Mouse (Mus musculus) spleen, adult 12 weeks (tissue): ENCODE results near the gene Bcdin3d.

ENCODE experiments used
- DNase-seq: peaks from one replicate; pipeline ENCODE4 v3.0.0; 2022; ENCODE audit warnings: low spot score

Gene Bcdin3d

GRCm38 (mm10) chr15:99474576-99474926, at the start of gene Bcdin3d:
Gene Bcdin3d, minus strand, starts transcription at chr15:99474730.
- DNase-seq, result peak; percentile 65

GRCm38 (mm10) chr15:99520306-99520705, 45.8 kb upstream of the Bcdin3d start:
- DNase-seq, result no peak

- no peak for DNase-seq
Measured at GRCm38 (mm10) chr15:99519626-99520025, 45.1 kb upstream of the Bcdin3d start.

DNA sequence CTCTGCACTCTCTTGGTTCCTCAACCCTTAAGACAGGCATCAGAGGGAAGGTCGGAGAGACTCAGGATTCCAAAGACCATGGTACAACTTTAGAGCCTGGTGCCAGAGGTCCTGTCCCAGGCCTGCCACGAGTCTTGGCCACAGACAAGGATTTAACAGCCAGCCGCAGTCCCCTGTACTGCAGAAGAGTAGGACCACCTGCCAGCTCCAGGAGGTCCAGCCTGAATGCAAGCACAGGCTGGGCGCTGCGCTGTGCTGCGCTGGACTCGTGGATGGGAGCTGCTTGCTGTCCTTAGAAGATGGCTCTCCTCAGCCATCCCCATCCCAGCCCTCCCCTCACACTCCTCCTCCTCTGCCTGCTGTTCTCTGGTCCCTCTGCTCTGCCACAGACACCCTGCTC, 43.2 kb upstream of the Bcdin3d start:
- DNase-seq, result no peak

DNA sequence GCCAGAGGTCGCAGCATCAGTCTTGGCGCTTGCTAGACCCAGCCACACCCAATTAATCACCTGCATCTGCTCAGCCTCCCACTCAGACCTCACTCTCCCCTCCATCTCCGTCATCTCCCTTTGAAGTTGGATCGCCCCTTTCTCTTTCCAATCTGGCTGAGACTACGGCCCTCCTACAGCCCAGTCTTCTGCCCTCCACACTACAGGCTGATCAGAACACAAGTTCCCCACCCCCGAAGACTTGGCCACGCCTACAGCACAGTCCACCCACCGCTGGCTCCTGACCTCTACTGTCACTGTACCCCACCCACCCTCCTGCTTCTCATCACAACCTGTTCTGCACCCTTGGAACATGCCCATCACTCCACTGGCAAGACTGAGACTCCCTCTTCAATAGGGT, 42.2 kb upstream of the Bcdin3d start:
- DNase-seq, result no peak

DNA sequence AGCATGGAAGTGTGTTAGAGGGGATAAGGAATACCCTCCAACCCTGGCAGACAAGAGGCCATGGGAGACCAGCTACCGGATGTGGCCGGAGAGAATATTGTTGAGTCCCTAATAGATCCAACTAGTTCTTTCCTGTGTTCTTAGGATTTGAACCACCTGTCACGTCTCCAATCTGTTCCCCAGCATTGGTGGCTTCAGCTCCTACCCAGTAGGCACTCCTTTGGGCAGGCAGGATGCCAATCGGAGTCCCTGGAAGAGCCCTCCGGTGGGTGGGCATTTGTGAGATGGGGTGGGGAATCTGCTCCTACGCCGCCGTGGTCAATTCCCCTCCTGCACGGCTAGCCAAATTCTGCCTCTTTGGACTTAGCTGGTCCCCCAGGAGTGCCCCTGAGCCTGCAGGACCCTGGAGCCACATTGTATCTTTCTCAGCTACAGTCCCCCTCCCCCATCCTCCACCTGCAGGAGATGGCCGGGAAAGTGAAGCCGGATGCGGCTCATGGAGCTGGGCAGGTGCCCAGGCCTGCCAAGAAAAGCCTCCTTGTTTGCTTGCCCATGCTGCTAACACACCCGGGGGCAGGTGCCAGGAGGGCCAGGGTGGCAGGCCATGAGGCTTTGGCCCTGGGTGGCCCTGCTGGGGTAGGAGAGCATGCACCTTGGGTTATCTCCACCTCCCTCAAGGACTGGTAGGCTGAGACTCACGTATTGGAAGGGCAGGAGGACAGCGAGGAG, 37.4 kb upstream of the Bcdin3d start:
- no peak for DNase-seq

DNA sequence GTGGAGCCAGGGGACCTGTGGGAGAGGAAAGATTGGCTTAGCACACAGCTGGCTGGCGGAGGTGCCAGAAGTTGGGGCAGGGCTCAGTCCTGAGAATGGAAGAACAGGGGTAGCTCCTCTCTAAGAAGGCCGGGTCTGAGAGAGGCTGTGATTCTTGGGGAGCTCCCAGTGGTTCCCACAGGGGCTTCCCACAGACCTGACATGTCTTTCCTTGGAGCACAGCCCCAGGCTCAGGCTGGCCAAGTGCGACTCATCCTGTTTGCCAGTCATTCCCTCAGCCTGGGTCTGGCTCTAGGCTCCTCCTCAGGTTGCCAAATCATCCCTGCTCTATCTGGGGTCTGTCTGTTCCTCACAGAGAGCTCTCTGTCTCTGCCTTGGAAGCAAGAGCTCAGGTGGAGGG, 36.1 kb upstream of the Bcdin3d start:
- DNase-seq, result no peak

- no peak for DNase-seq
Measured at GRCm38 (mm10) chr15:99509840-99510239, 35.3 kb upstream of the Bcdin3d start.

DNA sequence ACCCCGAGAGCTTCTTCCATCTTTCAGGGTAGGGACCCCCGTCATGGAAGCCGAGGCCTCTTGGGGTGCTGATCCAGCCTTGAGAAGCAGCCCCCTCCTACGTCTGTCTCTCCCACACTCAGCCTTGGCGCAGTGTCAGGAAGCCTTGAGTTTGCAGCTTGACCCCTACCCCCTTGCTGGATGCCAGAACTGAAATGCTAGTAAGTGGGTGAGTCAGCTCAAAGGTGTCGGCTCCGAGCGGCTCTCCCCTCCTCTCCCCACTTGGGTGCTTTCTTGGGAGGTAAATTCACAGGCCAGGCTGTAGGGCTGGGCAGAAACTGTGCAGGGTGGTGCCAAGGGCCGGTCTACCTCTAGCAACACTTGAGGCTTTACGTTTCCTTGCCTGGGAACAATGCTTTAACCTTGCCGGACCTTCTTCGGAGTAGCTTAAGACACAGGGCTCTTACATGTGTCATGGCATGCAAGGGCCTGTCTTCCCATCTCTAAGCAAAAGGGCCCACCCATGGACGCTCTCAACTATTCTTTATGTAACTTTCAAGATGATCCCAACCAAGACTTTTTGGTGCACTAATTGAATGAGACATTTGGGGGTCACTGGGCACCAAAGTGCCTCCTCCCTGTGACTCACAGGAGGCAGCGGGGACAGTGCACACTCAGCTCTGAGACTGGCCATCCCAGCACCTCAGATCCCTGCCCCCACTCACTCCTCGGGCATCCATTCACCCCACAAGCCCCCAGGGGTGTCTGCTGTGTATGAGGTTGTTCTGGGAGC, 31.0 kb upstream of the Bcdin3d start:
- DNase-seq, result no peak

DNA sequence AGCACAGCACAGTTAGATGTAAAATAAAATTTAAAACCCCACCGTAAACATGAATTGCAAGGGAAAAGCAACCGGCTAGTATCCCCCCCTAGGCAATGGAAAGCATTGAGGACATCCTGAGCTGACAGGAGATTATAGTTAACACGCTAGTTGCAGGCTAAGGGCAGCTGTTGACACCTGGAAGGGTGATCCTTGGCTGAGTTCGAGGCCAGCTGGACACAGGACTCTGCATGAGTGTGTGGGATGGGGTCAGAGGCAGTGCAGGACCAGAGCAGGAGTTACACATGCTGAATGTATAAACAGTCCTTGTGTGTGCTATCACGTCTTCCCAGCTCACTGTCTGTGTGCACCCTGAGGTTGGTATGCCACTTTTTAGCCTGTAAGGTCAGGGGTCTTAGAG, 28.7 kb upstream of the Bcdin3d start:
- DNase-seq, result no peak

DNA sequence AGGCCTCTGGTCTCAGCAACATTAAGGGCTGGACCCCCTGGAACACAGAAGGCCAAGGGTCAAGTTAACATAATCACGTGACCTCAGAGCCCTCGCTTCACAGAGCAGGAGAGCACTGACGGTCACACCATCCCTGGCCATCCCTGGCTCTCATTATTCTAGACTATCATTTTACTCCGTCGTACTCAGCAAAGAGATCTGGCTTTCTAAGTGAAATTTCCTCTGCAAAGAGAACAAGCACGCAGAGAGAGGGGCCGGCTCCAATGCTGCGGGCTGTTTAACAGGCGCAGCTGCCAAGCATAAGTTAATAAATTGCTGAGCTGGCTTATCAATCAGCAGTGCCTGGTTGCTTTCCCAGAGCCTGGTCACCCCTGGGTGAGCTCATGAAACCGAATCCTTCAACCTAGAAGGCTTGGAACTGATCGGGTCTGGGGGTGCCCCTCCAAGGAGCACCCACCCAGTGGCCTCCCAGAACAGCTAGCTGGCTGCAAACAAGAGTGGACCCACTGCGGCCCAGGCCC, 27.8 kb upstream of the Bcdin3d start:
- DNase-seq, result no peak

DNA sequence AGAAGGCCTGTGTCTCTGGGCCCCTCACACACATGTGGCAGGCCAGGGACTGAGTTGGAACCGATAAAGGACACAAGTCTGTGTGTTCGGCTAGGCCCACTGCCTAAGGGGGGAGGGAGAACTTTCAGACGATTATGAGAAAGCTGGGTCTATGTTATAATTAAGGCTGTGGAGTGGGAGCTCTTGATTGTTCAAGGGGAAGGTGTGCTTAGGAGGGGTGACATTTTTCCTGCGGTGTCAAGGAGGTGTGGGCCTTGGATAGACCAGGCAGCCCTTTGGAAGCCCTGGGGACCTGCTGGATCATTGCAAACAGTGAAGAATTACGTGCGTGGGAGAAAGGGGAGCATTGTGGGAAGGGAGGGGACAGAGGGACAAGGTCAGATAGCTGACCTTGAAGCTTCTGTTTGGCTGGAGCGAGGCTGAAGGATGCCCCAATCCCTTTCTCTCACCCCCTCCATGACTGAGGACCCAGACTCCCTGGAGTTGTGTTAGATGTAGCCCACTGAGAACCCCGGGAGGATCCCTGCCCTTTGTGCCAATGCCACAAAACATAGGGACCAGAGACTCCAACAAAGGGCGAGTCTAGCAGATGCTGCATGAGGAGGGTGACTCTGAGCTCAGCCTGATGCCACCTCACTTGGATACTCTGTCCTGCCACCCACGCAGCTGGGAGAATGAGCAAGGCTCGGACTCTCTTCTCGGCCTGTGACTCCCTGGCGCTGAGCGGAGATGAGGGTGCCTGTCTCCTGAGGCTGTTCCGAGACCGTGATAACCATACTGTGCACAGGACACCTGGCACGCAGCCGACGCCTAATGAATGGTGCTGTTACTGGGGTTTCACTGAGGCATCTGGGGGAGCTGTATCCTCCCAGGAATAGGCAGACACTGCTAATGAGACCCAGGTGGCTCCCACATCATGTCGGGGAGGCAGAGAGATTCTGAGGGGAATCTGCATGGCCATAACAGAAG, 27.0 kb upstream of the Bcdin3d start:
- DNase-seq, result no peak

DNA sequence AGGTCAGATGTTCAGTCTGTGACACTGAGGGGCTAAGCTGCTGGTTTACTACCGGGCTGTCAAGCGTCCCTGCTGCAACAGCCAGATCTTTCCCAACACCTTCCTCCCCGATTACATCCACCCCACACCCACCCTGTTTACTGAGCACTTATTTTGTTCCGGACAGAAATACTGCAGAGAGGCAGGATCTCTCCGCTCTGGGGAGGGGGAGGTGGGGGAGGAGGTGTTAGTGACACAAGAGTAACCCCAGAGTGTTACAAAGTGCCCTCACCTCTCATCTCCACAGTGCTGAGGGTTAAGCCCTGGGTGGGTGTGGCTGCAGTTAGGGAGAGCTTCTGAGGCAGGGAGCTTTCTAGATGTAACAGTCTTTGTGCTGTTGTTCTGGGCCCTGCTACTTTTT, 25.8 kb upstream of the Bcdin3d start:
- DNase-seq, result no peak

- DNase-seq, result no peak
Measured at GRCm38 (mm10) chr15:99499726-99500125, 25.2 kb upstream of the Bcdin3d start.

DNA sequence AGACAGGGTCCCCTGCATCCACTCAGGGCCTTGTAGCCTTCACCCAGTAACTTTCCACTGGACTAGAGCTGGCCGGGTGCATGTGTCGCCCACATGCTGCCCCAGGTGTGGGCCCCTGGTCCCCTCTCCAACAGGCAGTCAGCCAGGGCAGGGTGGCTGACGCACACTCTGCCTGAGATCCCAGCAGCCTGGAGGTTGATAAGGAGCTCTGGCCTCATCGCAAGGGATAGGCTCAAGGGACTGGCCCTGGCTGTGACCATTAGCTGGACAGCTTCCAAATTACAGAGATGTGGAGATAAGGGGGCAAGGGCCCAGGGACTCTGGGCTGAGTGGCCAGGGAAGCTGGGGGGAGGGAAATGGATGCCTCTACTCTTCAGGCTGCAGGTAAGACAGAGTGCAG, 24.3 kb upstream of the Bcdin3d start:
- no peak for DNase-seq

GRCm38 (mm10) chr15:99498356-99498755, 23.8 kb upstream of the Bcdin3d start:
- DNase-seq, result no peak

GRCm38 (mm10) chr15:99497527-99498242, 23.2 kb upstream of the Bcdin3d start:
- DNase-seq, result no peak

GRCm38 (mm10) chr15:99497061-99497460, 22.5 kb upstream of the Bcdin3d start:
- no peak for DNase-seq

GRCm38 (mm10) chr15:99484745-99485144, 10.2 kb upstream of the Bcdin3d start:
- DNase-seq, result no peak

DNA sequence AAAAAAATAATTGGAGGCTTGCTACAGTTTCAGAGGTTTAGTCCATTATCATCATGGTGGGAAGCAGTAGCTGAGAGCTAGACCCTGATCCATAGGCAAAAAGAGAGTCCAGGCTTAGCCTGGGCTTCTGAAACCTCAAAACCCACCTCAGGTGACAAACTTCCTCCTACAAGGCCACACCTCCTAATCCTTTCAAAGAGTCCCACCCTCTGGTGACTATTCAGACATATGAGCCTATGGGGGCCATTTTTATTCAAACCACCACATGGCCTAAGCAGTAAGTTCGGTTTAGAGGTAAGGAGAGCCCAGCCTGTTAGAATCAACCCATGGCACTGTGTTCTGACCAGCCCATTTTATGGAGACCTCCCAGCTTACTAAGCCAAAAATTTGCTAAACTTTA, 1.3 kb upstream of the Bcdin3d start:
- no peak for DNase-seq

GRCm38 (mm10) chr15:99473801-99474575, 542 bp downstream of the Bcdin3d start:
- DNase-seq, result no peak
